Mouse (Mus musculus) large intestine, adult 2 months (tissue): ENCODE data around the gene Cdc42ep1. TPM values are rescaled to one million over a fixed set of nuclear protein-coding genes. Genes with fewer than 3 reads are reported as not detected.

Experiments used
- DNase-seq: peaks from one replicate; pipeline ENCODE4 v3.0.0-alpha.2; 2012; ENCODE audit warnings: low read depth, low spot score
- WGBS: fragments of 180-500 bp; shearing (Covaris S2); methylation state at CpG from one replicate; pipeline ENCODE4 v1.1.7; 2018; 5-methylcytosine and 5-hydroxymethylcytosine counted together
- polyA plus RNA-seq: library from polyadenylated mRNA; depleted of rRNA; stranded (reverse); fragments of >200 nt; gene quantifications from 2 replicates; pipeline ENCODE4 v1.2.3, GENCODE M21; 2012

Gene Cdc42ep1
- polyA plus RNA-seq, 1 experiment: 25.7 TPM

GRCm38 (mm10) chr15:78826213-78827204 lies 15.9 kb upstream of the Cdc42ep1 start:
- DNase-seq: no peak
- 19% methylated on average over 28 of the region's 28 CpGs for WGBS

- WGBS: 22% methylated on average over 5 of the region's 5 CpGs
- DNase-seq: no peak
Observed at GRCm38 (mm10) chr15:78828315-78828714, 14.1 kb upstream of the Cdc42ep1 start.

- WGBS: 98% methylated on average over 1 of the region's 1 CpGs
- DNase-seq: no peak
Observed at GRCm38 (mm10) chr15:78829636-78830035, 12.8 kb upstream of the Cdc42ep1 start.

- no peak for DNase-seq
- WGBS: 40% methylated on average over 10 of the region's 10 CpGs
Observed at GRCm38 (mm10) chr15:78830742-78831719, 11.4 kb upstream of the Cdc42ep1 start.

GRCm38 (mm10) chr15:78831720-78832657 lies 10.4 kb upstream of the Cdc42ep1 start:
- 66% methylated on average over 19 of the region's 19 CpGs for WGBS
- no peak for DNase-seq

GRCm38 (mm10) chr15:78832701-78833123 lies 9.7 kb upstream of the Cdc42ep1 start:
- 11% methylated on average over 14 of the region's 14 CpGs for WGBS
- no peak for DNase-seq

- DNase-seq: no peak
- 98% methylated on average over 3 of the region's 3 CpGs for WGBS
Observed at GRCm38 (mm10) chr15:78833582-78833981, 8.8 kb upstream of the Cdc42ep1 start.

GRCm38 (mm10) chr15:78834233-78835005 lies 8.0 kb upstream of the Cdc42ep1 start:
- no peak for DNase-seq
- WGBS: 65% methylated on average over 10 of the region's 10 CpGs

- no peak for DNase-seq
- 48% methylated on average over 12 of the region's 12 CpGs for WGBS
Observed at GRCm38 (mm10) chr15:78835200-78836085, 7.0 kb upstream of the Cdc42ep1 start.

GRCm38 (mm10) chr15:78836086-78836621 lies 6.3 kb upstream of the Cdc42ep1 start:
- no peak for DNase-seq
- WGBS: 72% methylated on average over 8 of the region's 8 CpGs

- no peak for DNase-seq
- 65% methylated on average over 2 of the region's 2 CpGs for WGBS
Observed at GRCm38 (mm10) chr15:78839744-78840143, 2.7 kb upstream of the Cdc42ep1 start.

- DNase-seq: no peak
- WGBS: 50% methylated on average over 3 of the region's 3 CpGs
Observed at GRCm38 (mm10) chr15:78840241-78840640, 2.2 kb upstream of the Cdc42ep1 start.

- WGBS: 43% methylated on average over 11 of the region's 11 CpGs
- DNase-seq: no peak
Observed at GRCm38 (mm10) chr15:78840751-78841150, 1.7 kb upstream of the Cdc42ep1 start.

GRCm38 (mm10) chr15:78841161-78841790 lies 1.1 kb upstream of the Cdc42ep1 start:
- DNase-seq: no peak
- 86% methylated on average over 6 of the region's 6 CpGs for WGBS

- no peak for DNase-seq
- WGBS: 8% methylated on average over 21 of the region's 21 CpGs
Observed at GRCm38 (mm10) chr15:78843581-78844469, 1.4 kb downstream of the Cdc42ep1 start.

GRCm38 (mm10) chr15:78844791-78845190 lies 2.4 kb downstream of the Cdc42ep1 start:
- DNase-seq: no peak
- WGBS: 16% methylated on average over 9 of the region's 9 CpGs
